Mouse (Mus musculus) CD4-positive, CD25-positive, alpha-beta regulatory T cell, adult 4 months (primary cell): Measurements from ENCODE around the gene Chit1. TPM values are rescaled to one million over a fixed set of nuclear protein-coding genes. Genes with fewer than 3 reads are reported as not detected.

Experiments
- ATAC-seq: one replicate; pipeline ENCODE4 v1.8.0; 2017
- polyA plus RNA-seq, 2 experiments: library from polyadenylated mRNA; unstranded; fragments of 100-300 nt; shearing (Covaris generic); gene quantifications; one replicate each; pipeline ENCODE4 v1.2.1; 2017

The Chit1 gene
- polyA plus RNA-seq, 2 experiments from 2014 or later = not detected

DNA sequence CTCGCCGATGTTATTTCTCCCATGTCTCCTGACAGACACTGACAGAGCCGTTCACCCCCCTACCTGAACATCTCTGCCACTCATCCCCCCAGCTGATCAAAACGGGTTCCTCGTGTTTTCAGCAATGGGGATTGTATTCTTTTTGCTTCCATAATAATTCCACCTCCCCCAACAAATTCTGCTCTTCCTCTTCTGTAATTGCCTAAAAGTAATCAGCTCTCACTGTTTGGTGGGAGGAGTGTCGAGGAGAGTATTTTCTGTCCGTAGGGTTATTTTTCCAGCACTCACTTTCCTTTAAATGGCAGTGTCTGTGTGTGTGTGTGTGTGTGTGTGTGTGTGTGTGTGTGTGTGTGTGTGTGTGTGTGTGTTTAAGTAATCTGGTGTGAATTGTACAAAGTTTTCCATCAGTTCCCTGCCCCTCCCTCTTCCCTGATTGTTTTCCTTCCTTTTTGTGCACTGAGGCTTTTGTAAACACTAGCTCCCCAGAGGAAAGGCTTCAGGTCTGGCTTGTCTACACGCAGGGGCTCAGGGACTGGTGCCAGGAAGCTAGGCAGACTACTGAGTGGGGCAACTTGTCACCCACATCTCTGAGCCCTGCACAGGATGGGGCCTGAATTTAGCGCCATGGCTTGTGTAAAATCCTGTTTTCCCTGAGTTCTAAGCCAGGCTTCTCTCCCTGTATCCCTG lies 31.4 kb upstream of the Chit1 start:
- peak; percentile 15 for ATAC-seq

DNA sequence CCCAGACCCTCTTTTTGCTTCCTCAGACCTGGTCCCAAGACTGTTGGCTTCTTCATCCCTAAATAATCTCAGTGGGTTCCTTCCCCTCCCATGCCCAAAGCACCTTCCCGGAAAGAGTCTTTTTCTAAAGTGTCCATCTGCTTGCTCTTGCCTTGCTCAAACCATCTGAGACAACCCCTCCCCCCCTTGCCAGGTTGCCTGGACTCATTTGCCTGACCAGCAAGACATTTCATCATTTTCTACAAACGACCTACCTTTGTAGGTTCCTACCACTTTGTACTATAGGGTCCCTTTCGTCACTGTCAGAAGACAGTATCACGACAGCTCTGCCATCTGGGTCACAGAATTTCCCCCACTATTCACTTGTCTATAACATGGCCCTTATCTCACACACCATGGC lies 30.6 kb upstream of the Chit1 start:
- no peak for ATAC-seq

DNA sequence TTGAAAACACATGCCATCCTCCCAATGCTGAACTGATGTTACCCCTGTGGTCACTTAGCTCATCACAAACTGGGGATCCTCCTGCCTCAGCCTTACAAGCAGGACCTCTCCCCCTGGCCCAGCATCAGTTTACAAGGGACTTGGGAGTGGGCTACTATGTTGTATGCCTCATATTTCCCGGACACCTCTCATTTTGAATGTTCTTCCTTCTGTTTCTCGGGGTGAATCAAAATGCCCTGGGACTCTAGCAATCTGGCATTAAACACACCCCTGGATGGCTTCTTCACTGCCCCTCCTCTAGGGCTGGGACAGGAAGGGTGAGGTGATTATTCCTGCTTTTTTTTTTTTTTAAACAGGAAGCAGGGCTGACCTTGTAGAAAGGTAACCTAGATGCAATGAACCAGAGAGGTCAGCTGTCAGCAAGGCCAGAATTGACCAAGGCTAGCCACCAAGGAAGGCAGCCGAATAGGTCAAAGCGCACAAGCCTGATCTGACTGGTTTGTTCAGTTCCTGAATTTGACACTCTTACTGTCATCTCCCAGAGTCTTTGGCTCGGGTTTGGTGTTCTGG lies 30.1 kb upstream of the Chit1 start:
- no peak for ATAC-seq

DNA sequence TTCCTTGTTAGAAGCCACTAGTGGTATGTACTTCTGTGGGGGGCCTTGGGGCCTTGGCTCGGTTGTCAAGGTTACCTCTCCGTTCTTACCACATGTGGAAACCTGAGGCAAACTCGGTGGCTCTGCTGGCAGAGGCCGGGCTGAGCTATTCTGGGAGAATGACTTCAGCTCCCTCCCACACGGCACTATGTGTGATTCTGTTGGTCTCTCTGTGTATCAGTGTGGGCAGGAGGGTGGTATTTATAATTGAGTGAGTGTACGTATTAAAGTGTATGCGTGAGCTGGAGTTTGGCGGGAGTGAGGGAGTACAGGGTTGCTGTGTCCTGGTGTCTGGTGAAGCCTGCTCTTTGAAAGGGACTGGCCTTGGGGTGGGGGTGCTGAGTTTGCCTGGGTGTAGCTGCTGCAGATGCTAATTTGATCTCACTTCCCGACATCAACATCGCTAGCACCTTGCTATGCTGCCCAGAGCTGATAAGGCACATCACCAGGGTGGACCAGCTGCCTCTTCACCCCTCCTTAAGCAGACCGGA lies 28.0 kb upstream of the Chit1 start:
- peak; percentile 2 for ATAC-seq

DNA sequence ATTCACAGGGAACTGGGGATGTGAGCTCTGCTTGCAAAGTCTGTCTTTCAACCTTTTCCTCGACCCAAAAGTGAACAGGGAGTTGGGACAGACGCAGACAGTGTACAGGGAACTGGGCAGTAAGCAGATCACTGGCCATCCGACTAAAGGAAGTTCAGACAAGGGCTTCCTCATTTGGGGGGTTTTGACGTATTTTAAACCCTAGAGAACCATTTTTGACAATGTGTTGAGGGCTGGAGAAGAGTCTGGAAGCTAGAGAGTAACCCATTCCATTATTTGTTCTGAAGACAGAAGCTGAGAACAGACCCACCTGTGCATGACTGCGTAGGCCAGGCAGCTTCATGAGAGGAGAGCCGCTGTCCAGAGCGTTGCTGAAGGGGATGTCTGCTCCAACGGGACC lies 27.4 kb upstream of the Chit1 start:
- ATAC-seq = no peak

DNA sequence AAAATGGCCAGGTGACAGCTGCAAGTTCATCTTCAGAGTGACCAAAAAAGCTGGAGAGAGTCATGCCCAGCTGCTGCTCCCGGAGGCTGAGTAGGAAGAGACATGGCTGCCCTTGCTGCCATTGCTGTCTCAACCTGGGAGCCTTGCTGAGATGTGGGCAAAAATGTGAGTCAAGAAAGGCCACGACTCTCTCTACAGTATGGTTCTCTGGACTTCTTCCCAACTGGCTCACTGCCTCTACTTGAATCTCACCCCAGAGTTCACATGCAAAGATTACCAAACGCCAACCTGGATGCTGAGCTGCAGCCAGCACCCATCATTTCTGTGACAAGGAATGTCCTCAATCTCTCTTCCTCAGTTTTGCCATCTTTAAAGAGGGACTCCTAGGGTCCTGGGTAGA lies 26.9 kb upstream of the Chit1 start:
- no peak for ATAC-seq

DNA sequence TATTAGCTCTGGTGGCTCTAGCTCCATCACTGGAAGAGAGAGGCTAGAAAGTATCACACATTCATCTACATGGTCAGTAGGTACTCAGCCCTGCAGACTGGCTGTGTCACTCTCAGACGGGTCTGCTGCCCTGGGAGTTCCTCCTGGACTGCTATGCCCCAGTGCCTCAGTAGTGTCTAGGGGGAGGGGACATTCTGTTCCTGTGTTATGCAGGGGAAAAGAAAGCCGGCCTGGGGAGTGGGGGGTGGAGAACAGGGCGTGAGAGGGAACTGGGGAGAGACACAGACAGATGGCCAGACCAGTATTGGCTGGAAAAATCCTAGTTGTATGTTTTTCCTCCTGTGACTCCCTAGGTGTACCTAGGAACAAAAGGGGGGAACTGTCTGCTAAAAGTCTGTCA lies 25.0 kb upstream of the Chit1 start:
- no peak for ATAC-seq

DNA sequence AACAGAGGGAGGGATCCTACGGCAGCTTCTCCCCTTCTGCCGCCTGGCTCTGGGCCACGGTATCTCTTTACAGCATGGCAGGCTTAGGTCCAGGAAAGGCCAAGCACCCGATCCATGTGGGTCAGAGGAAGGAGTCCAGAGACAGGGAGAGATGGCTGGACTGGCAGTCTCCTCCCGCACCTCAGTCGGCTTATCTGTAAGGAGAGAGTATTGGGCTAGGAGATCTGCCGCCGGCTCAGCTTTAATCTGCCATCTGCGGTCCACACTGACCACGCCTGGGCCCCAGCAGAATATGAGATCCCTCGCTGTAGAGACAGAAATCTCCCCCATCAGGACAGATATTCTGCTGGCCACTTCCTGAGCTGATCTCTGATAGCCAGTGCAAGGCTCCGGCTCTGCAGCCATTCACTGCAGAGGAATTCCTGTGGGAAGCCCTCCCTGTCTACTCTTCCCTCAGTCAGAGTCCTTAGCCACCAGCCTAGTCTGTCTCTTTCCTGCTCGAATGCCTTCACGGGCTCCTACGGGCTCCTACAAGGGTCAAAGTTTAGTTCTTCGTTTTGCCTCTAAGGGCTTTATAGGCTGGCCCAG lies 24.1 kb upstream of the Chit1 start:
- ATAC-seq = no peak

DNA sequence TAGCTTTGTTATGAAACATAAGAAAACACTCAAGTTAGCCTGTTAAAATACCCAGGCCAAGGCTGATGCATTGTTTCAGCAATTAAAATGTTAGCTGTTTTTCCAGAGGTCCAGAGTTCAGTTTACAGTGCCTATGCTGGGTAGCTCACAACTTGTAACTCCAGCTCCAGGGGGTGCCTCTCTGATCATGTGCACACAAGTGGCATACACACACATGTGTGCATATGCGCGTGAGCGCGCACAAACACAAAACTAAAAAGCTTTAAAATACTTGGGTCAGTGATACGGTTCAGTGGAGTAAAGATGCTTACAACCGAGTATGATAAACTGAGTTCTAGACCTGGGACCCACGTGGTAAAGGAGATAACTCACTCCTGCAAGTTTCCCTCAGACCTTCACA lies 22.0 kb upstream of the Chit1 start:
- ATAC-seq = no peak

DNA sequence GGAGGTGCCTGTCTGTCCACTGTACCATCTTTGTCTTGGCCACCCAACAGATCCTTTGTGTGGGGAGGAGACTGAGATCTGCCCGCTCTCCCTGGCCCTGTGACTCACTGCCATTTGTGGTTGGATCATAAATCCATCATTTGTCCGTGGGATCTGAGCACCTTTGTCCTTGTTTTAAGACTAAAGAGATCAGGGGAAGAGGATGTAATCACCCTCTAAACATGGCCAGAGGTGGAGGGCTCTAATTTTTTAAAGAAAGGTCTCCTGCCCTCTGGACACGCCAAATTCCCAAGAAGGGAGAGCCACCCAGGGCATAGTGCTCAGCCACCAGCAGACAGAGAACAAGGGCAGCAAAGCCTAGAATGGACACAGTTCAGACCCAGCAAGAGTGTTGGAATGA lies 19.2 kb upstream of the Chit1 start:
- ATAC-seq = no peak

DNA sequence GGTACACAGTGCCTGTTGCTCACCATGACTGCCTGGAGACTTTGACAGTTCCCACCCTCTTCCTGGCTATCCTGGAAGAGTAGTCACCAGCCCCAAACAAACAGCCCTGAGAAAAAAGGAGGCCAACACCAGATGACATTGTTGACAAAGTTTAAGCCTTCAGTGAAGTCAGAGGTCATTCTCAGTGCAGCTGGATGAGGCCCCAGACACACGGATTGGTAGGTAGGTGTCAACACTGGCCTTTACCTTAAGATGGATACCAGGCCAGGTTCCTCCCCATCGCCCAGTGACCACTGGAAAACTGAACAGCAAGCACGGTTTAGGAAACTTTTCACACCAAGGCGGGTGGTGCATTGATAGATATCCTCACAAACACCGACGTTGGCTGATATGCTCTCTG lies 18.7 kb upstream of the Chit1 start:
- ATAC-seq = no peak

DNA sequence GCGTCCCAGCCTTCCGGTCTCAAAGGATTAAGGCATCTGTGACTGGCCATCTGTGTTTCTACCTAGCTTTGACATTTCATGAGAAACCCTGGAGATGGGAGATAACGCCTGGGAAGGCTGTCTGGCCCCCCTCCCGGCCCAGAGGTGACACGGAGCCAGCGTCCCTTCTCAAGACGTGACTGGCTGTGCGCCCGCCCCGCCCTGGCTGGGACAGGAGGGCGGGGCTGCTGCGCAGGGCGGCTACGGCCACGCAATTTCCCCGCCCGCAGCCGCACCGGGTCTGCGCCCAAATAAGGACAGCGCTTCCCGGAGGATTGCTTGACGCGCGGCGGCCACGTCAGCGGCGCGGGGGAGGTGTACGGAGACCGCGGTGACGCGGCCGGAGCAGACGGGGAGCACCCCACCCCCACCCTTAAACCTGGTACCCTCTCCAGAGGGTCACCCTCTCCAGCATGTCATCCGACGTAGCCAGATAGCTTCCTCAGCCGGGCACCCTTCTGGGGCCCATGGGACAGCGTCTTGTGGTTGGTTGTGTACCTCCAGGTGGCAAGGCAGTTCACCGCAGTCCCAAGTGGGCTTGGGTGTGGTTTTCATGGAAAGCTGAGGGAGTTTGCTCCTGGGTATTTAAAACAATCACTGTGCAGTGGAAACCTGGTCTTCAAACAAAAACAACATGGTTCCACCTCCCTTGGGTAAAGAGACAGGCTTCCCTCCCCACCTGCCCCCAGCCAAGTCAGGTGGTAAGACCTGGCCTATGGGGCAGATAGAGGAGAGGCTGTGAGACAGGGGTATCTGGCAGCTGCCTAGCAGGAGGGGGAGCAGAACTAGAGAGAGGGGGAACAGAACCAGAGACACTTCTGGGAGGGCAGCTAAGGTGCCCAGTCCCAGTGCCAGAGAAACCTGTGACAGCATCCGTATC lies 17.9 kb upstream of the Chit1 start:
- ATAC-seq = peak; percentile 84

DNA sequence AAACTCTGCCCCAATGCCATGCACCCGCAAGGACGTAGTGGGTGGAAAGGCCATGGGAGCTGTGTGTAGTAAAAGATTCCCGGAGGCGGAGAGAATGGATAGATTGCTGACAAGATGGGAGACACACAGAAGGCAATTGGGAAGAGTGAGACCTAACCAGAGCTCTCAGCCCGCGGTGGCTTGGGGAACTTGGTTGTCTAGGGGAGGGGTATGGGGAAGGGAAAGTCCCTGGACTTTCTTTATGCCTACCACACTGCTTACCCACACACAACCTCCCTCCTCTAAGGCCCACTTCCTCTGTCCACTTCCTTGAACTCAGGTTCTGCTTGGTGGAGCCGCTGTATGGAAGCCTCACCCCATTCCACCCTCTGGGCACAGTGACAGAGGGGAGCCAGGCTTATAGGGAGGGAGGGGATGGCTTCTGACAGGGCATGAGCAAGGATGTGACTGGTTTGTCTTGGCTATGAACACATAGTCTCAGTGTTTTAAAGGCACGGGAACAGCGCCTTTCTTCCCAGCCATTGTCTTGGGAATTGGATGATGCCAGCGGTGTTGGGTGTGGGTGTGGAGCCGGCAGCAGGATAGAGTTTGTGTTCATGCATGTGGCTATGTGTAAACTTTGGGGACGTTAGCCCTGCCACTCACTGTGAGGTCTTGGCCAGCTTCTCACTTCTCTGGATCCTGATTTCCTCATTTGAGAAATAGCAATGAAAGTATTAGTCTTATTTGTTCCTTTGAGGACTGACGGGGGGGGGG lies 17.1 kb upstream of the Chit1 start:
- ATAC-seq = peak; percentile 61

DNA sequence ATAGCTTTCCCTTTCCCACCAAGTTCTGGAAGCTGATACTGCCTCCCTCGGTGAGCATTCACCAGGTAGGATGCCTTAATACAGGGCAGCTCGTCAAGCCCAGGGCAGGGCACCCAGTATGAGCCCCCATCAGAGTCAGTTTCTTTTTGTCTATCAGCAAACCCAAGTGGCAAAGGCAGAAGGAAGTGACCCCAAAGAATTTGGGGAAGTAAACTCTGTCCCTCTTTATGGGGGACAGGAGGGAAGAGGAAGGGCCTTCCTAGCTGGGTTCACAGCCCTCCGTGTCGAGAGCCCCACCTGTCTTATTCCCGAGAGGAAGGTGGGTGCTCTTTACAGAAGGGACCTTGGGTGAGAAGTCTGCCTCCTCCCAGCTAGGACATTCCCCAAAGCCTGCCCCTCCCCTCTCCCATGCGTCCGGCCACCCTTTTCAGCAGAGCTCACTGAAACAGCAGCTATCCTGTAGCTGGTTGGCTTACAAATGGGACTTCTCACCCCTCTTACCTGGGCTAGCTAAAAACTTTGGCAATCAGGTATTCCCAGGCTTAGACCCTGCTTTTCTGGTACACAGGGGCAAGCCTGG lies 15.9 kb upstream of the Chit1 start:
- ATAC-seq = no peak

DNA sequence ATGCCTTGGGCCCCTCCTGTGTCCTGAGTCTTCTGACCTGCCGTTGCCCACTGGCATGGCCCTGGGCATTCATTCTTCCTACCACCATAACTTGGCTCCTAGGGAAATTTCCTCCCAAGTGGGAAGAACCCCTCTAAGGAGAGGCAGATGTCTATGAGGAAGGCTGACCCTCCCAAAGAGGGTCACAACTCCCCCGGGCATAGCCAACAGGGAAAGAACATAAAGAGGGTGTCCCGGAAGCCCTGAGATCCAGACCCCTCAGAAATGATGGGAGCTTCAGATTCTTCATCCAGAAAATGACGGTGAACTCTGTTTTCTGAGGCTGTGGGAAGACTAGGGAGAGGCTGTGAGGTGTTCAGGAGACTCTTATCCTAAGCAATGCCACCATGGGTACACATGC lies 15.3 kb upstream of the Chit1 start:
- no peak for ATAC-seq

DNA sequence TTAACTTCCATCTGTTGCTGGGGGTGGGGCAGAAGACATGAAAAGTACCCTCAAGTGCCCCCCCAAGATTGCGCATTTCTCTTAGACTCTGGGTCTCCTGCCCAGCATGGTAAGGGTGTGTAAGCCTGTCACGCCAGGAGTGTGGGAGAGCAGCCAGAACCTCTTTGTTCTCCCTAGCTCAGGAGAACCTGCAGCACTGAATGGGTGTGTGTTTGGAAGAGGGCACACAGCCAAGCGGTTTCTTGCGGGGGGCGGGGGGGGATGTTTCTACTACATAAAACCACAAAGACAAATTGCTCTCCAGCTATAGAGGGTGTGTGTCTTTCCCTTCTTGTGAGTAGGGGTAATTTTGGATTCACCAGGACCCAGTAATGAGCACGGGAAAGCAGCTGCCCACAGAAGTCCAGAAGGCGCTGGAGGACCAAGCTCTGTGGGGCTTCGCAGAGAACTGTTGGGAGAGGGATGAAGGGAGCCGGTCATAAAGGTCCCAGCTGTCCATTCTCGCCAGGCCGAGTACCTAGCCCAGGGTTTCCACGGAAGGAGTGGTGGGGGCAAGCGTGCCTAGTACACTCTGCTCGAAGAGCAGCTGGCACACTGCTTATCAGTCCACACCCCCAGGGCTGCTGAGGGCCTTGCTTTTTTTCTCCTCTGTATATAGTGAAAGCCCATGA lies 14.6 kb upstream of the Chit1 start:
- no peak for ATAC-seq

DNA sequence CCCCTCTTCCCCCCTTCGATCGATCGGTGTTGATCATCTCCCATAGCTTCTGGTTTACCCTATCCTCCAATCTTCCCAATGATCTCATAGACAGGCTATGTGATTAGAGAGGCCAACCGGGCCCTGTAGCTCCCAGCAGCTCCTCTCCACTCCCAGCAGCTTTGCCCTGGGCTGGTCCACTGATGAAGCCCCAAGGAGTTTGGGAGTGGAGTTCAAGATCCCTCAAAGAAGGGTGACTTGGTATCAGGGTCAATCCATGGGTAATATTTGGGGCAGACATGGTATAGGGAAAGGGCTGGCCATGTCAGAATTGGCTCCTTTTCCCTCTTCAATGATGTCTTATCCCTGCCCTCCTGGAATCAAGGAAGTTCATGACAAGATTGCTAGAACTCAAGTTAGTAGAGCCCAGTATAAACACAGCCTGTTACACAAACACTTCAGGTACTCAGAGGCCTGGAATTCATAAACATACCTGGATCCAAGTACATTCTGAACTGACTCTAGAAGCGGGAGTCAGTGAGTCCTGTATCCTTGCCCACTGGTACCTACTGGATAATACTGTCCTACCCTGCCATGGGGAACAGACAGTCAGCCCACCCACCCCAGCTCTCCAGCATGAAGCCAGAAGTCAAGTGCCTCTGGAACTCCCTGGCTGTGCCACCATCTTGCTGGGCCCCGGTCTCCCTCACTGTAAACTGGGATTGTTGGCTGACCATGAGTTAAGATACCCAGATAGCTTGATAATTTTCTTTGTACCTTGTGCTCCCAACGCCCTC lies 13.8 kb upstream of the Chit1 start:
- no peak for ATAC-seq

DNA sequence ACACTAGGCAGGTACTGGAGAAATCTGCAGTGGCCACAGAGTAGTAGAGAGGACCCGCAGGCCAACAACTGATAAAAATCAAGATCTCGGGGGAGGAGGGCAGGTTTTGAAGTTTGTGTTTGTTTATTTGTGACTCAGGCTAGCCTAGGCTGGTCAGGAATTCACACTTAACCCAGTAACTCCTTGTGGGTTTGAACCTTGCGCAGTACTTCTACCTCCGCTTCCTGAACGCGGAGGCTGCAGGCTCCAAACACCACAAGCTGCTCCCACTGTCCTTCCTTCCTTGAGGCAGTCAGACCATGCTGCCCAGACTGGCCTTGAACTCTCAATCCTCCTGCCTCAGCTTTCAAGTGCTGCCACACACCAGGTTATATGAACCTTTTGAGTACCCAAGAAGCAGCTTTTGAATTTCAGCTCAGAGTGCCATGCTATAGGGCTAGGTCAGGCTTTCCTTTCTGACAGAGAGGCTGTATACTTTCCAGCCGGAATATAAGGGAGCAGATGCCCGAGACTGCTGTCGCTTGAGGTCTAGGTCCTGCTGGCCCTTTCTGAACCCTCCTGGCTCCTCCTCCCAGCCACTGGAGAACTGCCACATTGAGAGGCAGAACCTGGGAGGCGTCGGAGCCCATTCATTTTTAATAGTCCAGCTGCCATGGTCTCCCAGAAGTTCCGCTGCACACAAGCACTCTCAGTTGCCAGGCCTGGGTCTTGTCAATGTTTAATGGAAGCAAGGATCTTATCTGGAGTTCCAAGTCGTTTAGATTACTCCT lies 12.9 kb upstream of the Chit1 start:
- no peak for ATAC-seq

DNA sequence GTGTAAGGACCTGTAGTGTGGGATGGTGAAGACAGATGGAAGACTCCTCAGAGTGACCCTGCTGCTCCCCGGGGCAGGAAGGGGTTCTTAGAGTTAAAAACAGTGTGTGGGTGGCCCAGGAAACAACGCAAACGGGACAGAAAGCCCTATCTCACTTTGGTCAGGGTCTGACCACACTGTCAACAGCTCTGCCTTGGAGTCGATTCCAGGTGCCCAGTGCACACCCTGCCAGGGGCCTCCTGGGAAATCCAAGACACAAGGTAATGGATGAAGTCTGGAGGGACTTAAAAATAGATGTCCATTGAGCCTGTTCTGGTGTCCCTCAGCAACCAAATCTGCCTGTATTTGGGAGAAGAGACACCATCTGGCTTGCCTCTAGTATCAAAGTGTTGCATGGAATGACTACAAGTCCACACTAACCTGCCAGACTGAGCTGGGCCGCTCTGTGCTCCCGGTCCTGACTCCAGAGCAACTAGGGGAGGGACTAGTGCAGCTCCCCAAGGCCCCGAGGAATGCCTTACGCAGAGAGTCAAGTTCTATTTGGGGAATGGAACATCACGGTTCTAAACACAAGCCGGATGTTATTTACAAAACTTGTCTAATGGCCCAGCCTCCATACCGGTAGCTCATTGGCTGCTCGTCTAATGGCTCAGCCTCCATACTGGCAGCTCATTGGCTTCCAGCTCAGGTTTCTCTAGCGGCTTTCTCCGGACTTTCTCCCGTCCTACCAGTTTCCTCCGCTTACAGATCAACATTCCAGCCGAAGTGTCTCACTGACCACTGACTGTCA lies 12.1 kb upstream of the Chit1 start:
- ATAC-seq = peak; percentile 96
